Mouse (Mus musculus): ENCODE measurements around the gene Hivep1.

- TF ChIP-seq POLR2A (IDR thresholded peaks at IDR 0.05; ENCODE audit: insufficient read length, low read depth) (peak; percentile 29), SRF (IDR thresholded peaks at IDR 0.05; ENCODE audit: control insufficient read depth, insufficient read length, low read depth) (no peak), POLR2AphosphoS2 (IDR thresholded peaks at IDR 0.05; ENCODE audit: insufficient read length, low read depth) (no peak), TCF12 (IDR thresholded peaks at IDR 0.05; ENCODE audit: insufficient read depth, poor library complexity, severe bottlenecking) (no peak), MYOD1 (IDR thresholded peaks at IDR 0.05; ENCODE audit: control insufficient read depth in 1 of 3, insufficient read length in 2 of 3, low read depth in 2 of 3) (peak in 1 of 3 experiments; percentile 8), CEBPB (IDR thresholded peaks at IDR 0.05; ENCODE audit: insufficient read depth, poor library complexity, severe bottlenecking) (no peak), USF1 (IDR thresholded peaks at IDR 0.05; ENCODE audit: low read depth) (no peak), MAX (IDR thresholded peaks at IDR 0.05; ENCODE audit: low read depth) (no peak)
Measured at GRCm38 (mm10) chr13:42051961-42052695, at the start of gene Hivep1.
